Mouse (Mus musculus): ENCODE measurements around the gene Il23r. TPM values are rescaled to one million over a fixed set of nuclear protein-coding genes. Genes with fewer than 3 reads are reported as not detected.
A peak's percentile ranks its signal among the peaks of the same experiment; 100 is the strongest.

The Il23r gene
- total and polyA plus RNA-seq, 3 experiments = 0.03 to 12.3 (median 7.3) TPM

DNA sequence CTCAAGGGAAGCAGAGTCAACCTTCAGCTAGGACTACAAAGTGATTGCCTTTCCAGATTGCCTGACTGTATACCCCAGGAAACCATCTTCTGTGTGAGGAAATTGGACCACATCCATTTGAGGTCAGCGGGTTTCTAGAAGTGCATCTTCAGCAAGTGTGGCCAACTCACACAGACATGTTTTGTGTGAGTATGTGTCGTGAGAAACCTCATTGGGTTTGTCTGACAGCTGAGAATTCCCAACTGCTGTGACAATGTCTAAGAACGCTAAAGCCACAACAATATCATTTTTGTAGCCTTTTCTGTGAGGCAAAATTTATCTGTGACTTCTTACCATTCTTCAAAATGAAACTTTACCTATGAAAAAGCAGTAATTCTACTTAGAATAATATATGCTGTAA, 59.8 kb downstream of the Il23r start:
- DNase-seq = no peak

DNA sequence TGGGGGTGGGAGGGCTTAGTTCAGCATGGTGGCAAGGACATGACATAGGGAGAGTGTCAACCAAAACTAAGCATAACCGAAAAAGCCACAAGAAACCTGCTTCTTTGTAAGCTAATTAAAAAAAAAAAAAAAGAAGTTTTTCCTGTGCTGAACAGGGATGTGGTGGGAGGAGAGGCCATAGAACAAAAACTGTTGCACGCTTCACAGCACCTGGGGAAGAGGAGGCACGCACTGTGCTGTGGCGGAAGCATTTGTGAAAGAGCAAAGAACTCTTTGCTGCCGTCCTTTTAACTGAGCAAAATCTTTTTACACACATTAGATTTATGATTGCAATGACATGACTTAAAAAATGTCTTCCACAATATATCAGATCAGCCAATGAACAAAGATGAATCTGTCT, 69.9 kb downstream of the Il23r start:
- DNase-seq = no peak

DNA sequence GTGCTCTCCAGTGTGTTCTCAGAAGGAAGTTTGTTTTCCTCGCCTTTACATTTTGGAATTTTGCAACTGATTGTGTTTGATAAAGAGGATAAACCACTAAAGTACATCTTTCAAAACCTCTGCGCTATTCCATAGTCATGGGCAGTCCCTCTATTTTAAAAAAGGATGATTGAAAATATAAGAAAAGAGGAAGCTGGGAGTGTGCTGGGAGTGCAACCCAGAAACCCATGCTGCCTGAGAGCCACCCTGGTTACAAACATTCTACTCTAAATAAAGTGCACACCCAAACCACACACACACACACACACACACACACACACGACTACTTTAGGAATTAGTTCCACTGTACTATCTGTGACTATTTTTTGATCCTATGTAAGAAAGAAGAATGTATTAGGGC, 75.1 kb downstream of the Il23r start:
- DNase-seq = no peak

DNA sequence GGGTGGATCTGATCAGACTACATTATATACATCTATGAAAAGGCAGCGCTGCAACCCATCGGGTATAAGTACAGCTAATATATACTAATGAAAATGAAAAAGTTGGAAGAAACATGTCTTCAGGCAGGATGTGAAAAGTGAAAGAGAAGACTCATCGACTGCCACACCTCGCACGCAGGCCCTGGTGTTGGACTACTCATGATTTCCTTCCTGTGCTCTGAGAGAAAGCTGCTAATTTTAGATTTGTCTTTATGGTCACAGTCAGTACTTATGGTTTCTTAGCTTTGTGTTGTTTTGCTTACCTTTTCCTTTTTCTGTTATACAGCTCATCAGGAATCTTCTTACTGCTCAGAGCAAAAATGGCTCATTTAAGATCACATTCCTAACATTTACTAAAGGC, 76.4 kb downstream of the Il23r start:
- no peak for DNase-seq

DNA sequence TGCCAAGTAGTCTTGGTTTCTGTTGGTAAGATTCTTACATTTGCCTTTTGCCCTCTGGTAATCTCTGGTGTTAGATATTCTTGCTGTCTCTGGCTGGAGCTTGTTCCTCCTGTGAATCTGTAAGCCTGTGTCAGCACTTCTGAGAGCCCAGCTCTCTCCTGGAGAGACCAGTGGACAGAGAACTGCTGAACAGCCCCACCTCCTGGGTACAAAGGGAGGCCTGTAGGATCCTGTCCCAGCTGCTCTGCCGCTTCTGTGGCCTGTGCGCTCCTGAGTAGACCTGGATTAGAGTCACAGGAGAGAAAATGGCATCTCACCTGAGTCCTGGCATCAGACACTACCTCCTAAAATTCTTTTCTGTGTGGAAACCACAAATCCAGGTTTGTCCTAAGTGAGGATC, 78.3 kb downstream of the Il23r start:
- no peak for DNase-seq

DNA sequence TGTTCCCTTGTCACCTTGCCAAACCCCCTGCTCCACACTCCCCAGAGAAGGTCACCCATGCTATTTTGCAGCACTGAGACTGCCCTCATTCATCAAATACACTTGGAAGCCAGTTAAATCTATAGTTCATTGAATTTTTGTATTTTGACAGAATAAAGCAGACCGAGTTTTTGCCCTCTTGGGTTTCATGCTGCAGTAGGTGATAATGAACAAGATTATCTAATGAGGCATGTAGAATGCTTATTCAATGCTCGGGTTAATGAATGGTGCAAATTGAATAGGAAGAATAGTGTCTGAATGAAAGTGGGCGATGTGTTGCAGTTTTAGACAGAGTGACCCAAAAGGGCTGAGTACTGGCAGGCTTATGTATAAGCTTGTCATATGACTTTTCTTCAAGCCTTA, 86.4 kb downstream of the Il23r start:
- no peak for DNase-seq

DNA sequence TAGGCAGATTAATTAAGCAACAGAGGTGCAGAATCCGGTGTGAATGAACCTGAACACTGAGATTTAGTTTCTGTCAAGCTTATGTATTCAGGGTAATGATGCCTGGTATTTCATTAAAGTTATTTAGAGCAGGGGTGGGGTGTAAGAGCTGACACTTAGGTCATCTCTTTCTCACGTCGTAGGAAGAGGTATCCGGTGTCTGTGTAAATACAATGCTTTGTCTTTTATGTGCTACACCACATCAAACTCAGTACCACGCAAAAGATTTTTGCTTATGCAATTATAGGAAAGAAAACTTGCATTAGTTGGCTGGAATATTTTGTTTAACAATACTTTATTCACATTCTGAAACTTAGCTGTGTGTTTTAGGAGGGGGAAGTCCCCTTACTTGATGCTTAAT, 92.1 kb downstream of the Il23r start:
- DNase-seq = no peak

DNA sequence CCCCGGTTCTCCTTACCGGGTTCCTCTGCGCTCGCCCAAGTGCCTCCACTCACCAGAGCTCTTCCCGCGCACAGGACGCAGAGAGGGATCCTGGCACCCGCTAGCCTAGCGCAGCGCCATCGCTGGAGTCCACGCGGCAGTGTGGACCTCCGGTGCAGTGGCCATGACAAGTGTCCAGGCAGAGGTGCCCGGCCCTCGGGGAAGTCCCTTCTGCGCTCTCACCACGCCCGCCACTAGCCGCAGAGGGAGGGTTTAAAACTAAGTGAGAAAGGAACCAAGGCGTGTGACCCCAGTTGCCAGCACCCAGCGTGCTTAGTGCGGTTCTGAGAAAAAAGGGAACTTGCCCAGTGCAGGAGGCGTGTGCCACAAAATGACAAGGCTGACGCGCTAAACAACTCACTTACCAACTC, 115.7 kb downstream of the Il23r start, which contains the start of gene Il12rb2:
TSS of gene Il12rb2 (minus strand) at position 207 of the 410 bp plus-strand sequence.
- DNase-seq = peak; percentile 10

Other genes starting within 250 kb of the Il23r start
- gene Il12rb2, start 115.7 kb downstream of the Il23r start, total RNA-seq (2021) = under 1 TPM; 0.10 to 0.32 TPM
- gene Il12rb2, start 115.7 kb downstream of the Il23r start, polyA plus RNA-seq (2012; rRNA removed) = 0.03 and 0.21 TPM in 2 replicates
- not detected for gene Tacstd2, start 43.9 kb upstream of the Il23r start, total RNA-seq (2021)
- 0.11 TPM in 1 of 2 replicates, not detected in the other for gene Tacstd2, start 43.9 kb upstream of the Il23r start, polyA plus RNA-seq (2012; rRNA removed)